Mouse (Mus musculus): ENCODE data around the gene Asb5. TPM values are rescaled to one million over a fixed set of nuclear protein-coding genes. Genes with fewer than 3 reads are reported as not detected.

The Asb5 gene
- total and polyA plus RNA-seq, 3 experiments = 0.27 to 1.4 TPM; not detected in 1

DNA sequence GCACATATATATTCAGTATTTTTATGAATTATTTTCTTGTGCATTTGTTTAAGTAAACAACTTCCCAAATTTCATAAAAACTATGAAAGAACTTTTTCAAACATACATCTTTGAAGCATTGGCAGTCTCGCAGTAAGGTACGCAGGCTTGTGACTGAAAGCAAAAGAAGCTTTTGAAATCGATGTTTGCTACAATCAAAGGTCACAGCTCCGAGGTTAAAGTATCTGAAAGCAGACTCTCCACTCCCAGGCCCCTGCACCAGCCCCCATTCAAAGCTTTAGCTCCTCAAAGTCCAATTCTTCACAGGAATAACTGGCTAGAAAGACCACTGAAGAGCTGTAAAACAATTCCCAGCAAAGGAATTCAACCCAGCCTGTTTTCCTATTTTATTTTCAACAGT lies 8.9 kb upstream of the Asb5 start:
- Histone ChIP-seq H3K27ac (ENCODE audit: control insufficient read depth, low read depth, low read length) (no peak overlapping the region), H3K4me1 (ENCODE audit: control insufficient read depth in 1 of 2, insufficient read depth in 2 of 2, low read length in 2 of 2) (no peaks in the 10 kb centered on the region; a peak in 2 of 4 replicates), H3K79me2 (ENCODE audit: control insufficient read depth, insufficient read depth, low read length, poor library complexity) (peaks cover 1% of the 10 kb centered on the region), H3K9me3 (replicated peaks; ENCODE audit: insufficient read depth, low read length) (no peaks in the 10 kb centered on the region), H3K36me3 (ENCODE audit: control insufficient read depth in 1 of 2, insufficient read depth in 2 of 2, low read length in 2 of 2) (peaks cover 6 to 29% of the 10 kb centered on the region in 2 experiments), H3K27me3 (ENCODE audit: control insufficient read depth in 1 of 2, insufficient read depth in 2 of 2, low read length in 2 of 2) (no peaks in the 10 kb centered on the region), H3K4me3 (ENCODE audit: control insufficient read depth in 1 of 2, insufficient read depth in 1 of 2, low read depth in 2 of 2, low read length in 2 of 2) (no peak overlapping the region), H3K9ac (ENCODE audit: control insufficient read depth, low read depth, low read length, poor library complexity, severe bottlenecking) (no peak overlapping the region)
- no peak for DNase-seq (ENCODE audit: low read depth, low spot score)
- TF ChIP-seq RAD21 (IDR thresholded peaks at IDR 0.05; ENCODE audit: low read depth, low read length) (no peak), MAX (IDR thresholded peaks at IDR 0.05; ENCODE audit: low read length) (no peak), JUND (IDR thresholded peaks at IDR 0.05; ENCODE audit: low read depth, low read length) (no peak), EP300 (IDR thresholded peaks at IDR 0.05; ENCODE audit: low read depth in 1 of 2, low read length in 2 of 2) (no peak), ZNF384 (IDR thresholded peaks at IDR 0.05; ENCODE audit: low read depth, low read length) (no peak), BHLHE40 (IDR thresholded peaks at IDR 0.05; ENCODE audit: borderline replicate concordance, low read depth, low read length) (no peak), RCOR1 (IDR thresholded peaks at IDR 0.05; ENCODE audit: low read depth, low read length) (no peak)

DNA sequence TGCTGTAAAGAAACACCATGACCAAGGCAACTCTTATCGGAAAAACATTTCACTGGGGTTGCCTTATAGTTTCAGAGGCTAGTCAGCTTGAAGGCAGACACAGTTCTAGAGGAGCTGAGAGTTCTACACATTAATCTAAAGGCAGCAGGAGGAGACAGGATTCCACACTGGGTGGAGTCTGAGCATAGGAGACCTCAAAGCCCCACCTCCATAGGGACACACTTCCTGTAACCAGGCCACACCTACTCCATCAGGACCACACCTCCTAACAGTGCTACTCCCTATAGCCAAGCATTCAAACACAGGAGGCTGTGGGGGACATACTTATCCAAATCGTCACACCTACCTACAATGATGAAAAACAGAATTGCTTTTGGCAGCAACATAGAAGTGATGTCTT lies 3.8 kb upstream of the Asb5 start:
- peaks cover 23% of the 10 kb centered on the region for H3K79me2 ChIP-seq (ENCODE audit: control insufficient read depth, insufficient read depth, low read length, poor library complexity)
- peaks cover 15 to 44% of the 10 kb centered on the region in 2 experiments for H3K36me3 ChIP-seq (ENCODE audit: control insufficient read depth in 1 of 2, insufficient read depth in 2 of 2, low read length in 2 of 2)
- no peak overlapping the region for H3K9ac ChIP-seq (ENCODE audit: control insufficient read depth, low read depth, low read length, poor library complexity, severe bottlenecking)
- no peak overlapping the region for H3K4me3 ChIP-seq (ENCODE audit: control insufficient read depth in 1 of 2, insufficient read depth in 1 of 2, low read depth in 2 of 2, low read length in 2 of 2)
- H3K9me3 ChIP-seq (replicated peaks; ENCODE audit: insufficient read depth, low read length) = no peaks in the 10 kb centered on the region
- DNase-seq (ENCODE audit: low read depth, low spot score) = peak; percentile 67
- H3K27me3 ChIP-seq (ENCODE audit: control insufficient read depth in 1 of 2, insufficient read depth in 2 of 2, low read length in 2 of 2) = no peaks in the 10 kb centered on the region
- peaks cover 2 to 10% of the 10 kb centered on the region in 2 experiments; a peak in 3 of 4 replicates for H3K4me1 ChIP-seq (ENCODE audit: control insufficient read depth in 1 of 2, insufficient read depth in 2 of 2, low read length in 2 of 2)
- TF ChIP-seq MYB (IDR thresholded peaks at IDR 0.05; ENCODE audit: low read depth, low read length) (no peak), ELF1 (IDR thresholded peaks at IDR 0.05; ENCODE audit: low read depth, low read length) (0 out of 2 replicates have a peak, but pooled peaks have one; percentile 24), GABPA (IDR thresholded peaks at IDR 0.05; ENCODE audit: low read depth, low read length) (no peak), GATA1 (IDR thresholded peaks at IDR 0.05; ENCODE audit: low read depth, low read length) (no peak), MXI1 (IDR thresholded peaks at IDR 0.05; ENCODE audit: low read depth, low read length) (no peak)
- no peak overlapping the region for H3K27ac ChIP-seq (ENCODE audit: control insufficient read depth, low read depth, low read length)

DNA sequence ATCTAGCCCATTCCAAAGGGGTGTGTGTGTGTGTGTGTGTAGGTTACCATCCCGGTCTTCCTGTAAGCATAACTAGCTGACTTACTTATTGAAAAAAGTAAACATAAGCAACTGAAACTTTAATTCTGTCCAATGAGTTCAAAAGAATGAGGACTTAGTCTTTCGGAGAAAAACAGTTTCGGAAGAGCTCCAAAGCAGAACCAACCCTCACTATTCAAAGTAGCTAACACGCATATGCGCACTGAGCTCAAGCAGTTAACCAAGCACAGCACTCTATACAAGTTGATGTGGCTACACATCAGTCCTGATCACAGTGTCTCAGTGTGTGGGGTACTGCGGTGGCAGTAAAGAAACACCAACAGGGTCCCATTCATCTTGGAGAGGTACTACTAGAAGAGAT lies 2.7 kb upstream of the Asb5 start:
- Histone ChIP-seq H3K27me3 (ENCODE audit: control insufficient read depth in 1 of 2, insufficient read depth in 2 of 2, low read length in 2 of 2) (no peaks in the 10 kb centered on the region), H3K9me3 (replicated peaks; ENCODE audit: insufficient read depth, low read length) (no peaks in the 10 kb centered on the region), H3K4me1 (ENCODE audit: control insufficient read depth in 1 of 2, insufficient read depth in 2 of 2, low read length in 2 of 2) (peaks cover 2 to 10% of the 10 kb centered on the region in 2 experiments; a peak in 3 of 4 replicates)

More for the DNA sequence above, 2.7 kb upstream of the Asb5 start:
- Histone ChIP-seq H3K36me3 (ENCODE audit: control insufficient read depth in 1 of 2, insufficient read depth in 2 of 2, low read length in 2 of 2) (peaks cover 16 to 41% of the 10 kb centered on the region in 2 experiments), H3K27ac (ENCODE audit: control insufficient read depth, low read depth, low read length) (no peak overlapping the region), H3K9ac (ENCODE audit: control insufficient read depth, low read depth, low read length, poor library complexity, severe bottlenecking) (no peak overlapping the region), H3K4me3 (ENCODE audit: control insufficient read depth in 1 of 2, insufficient read depth in 1 of 2, low read depth in 2 of 2, low read length in 2 of 2) (no peak overlapping the region), H3K79me2 (ENCODE audit: control insufficient read depth, insufficient read depth, low read length, poor library complexity) (peaks cover 23% of the 10 kb centered on the region)
- TF ChIP-seq TBP (IDR thresholded peaks at IDR 0.05; ENCODE audit: low read depth, low read length) (no peak), TCF12 (IDR thresholded peaks at IDR 0.05; ENCODE audit: low read depth, low read length) (no peak), HCFC1 (IDR thresholded peaks at IDR 0.05; ENCODE audit: low read depth, low read length) (no peak), POLR2A (IDR thresholded peaks at IDR 0.05; ENCODE audit: control insufficient read depth in 1 of 2, insufficient read depth in 1 of 2, low read depth in 1 of 2, low read length in 2 of 2, poor library complexity in 1 of 2) (no peak), TAL1 (IDR thresholded peaks at IDR 0.05; ENCODE audit: low read length) (no peak)
- DNase-seq (ENCODE audit: low read depth, low spot score) = no peak
